Mouse (Mus musculus) ovary, postnatal 14 days (tissue): Measurements from ENCODE around the gene Dop1b.
"Not testable (repeated sequence)": the region's sequence is repeated elsewhere in the genome, so short reads cannot be mapped to it uniquely, and the experiment has no call there.

Experiments
- DNase-seq: peaks from one replicate; pipeline ENCODE4 v3.0.0; 2022; ENCODE audit warnings: low spot score

Gene Dop1b

GRCm38 (mm10) chr16:93751816-93752215 lies 40.1 kb downstream of the Dop1b start:
- DNase-seq, result no peak

GRCm38 (mm10) chr16:93756622-93757021 lies 44.9 kb downstream of the Dop1b start:
- no peak for DNase-seq

- DNase-seq, result no peak
Measured at GRCm38 (mm10) chr16:93763378-93763777, 51.7 kb downstream of the Dop1b start.

- DNase-seq, result no peak
Measured at GRCm38 (mm10) chr16:93764597-93764996, 52.9 kb downstream of the Dop1b start.

- no peak for DNase-seq
Measured at GRCm38 (mm10) chr16:93766956-93767355, 55.3 kb downstream of the Dop1b start.

DNA sequence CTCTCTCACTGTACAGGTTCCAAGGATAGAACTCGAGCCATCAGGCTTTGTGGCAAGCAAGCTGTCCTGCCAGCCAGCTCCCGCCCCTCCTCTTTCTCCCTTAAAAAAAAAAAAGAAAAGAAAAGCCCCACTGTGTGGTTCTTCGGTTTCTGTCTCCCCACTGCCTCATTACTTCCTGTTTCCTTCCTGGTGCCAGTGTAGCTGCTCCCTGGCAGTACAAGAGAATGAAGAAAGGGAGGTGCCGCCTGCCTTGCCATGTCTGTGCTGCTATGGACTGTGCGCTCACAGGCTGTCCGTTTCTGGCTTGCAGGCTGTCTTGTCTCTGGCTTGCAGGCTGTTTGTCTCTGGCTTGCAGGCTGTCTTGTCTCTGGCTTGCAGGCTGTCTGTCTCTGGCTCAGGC lies 55.8 kb downstream of the Dop1b start:
- DNase-seq, result no peak

GRCm38 (mm10) chr16:93769621-93770020 lies 57.9 kb downstream of the Dop1b start:
- DNase-seq, result no peak

- no peak for DNase-seq
Measured at GRCm38 (mm10) chr16:93770271-93770926, 58.7 kb downstream of the Dop1b start.

- no peak for DNase-seq
Measured at GRCm38 (mm10) chr16:93774658-93775057, 63.0 kb downstream of the Dop1b start.

DNA sequence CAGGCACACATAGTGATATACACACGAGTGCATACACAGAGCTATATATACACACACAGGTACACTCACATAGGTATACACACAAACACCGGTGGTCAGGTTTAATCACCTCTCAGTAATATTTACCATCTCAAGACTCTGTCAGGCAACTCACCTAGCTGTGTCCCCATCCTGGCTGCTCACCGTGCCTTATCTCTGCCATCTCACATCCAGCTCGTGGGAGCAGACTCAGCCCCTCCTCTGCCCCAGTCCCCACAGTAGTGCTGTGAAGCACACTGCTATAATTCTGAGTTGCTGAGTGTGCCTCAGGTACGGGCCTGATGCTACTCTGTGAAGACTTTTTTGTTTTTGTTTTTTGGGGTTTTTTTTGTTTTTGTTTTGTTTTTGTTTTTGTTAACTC lies 64.8 kb downstream of the Dop1b start:
- DNase-seq, result no peak

DNA sequence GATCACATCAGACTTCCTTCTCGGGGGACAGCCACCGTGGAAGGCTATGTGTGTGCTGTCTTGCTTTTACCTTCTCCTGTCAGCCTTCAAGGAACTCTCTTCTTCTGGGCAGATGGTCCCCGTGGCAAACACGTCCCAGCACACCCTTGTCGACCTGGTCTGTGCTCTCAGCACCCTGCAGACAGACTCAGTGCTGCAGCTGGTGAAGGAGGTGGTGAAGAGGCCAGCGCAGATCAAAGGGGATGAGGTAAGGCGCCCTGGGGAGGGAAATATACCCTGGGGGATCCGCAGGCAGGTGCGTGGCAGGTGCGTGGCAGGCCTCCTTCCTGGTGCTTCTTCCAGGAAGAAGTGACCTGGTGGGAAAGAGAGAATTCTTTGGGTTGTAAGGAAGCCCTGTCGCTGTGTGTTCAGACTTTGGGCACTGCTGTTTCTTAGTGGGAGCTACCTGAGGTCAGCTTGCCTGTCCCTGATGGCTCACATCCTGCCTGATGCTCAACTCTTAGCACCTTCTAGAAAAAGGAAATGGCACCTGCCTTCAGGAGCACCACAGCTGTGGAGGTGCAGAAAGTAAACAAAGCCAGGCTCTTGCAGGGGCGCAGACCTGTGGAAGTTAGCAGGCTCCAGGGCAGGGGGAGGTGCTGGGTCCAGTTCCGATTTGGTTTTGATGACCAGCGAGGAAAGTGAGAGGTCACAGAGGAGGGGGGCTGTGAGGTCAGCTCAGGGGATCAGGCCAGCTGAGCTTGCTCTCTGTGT lies 65.7 kb downstream of the Dop1b start:
- no peak for DNase-seq

DNA sequence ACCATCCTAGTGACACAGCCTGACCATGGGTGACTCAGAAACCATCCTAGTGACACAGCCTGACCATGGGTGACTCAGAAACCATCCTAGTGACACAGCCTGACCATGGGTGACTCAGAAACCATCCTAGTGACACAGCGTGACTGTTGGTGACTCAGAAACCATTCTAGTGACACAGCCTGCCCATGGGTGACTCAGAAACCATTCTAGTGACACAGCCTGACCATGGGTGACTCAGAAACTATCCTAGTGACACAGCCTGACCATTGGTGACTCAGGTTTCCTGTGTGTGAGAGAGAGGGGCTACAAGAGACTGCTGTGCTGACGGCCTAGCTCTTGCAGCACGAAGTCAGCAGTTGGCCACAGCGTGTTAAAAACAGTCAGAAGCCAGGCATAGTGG lies 66.7 kb downstream of the Dop1b start:
- DNase-seq, result not testable (repeated sequence)

GRCm38 (mm10) chr16:93779554-93779953 lies 67.8 kb downstream of the Dop1b start:
- no peak for DNase-seq

DNA sequence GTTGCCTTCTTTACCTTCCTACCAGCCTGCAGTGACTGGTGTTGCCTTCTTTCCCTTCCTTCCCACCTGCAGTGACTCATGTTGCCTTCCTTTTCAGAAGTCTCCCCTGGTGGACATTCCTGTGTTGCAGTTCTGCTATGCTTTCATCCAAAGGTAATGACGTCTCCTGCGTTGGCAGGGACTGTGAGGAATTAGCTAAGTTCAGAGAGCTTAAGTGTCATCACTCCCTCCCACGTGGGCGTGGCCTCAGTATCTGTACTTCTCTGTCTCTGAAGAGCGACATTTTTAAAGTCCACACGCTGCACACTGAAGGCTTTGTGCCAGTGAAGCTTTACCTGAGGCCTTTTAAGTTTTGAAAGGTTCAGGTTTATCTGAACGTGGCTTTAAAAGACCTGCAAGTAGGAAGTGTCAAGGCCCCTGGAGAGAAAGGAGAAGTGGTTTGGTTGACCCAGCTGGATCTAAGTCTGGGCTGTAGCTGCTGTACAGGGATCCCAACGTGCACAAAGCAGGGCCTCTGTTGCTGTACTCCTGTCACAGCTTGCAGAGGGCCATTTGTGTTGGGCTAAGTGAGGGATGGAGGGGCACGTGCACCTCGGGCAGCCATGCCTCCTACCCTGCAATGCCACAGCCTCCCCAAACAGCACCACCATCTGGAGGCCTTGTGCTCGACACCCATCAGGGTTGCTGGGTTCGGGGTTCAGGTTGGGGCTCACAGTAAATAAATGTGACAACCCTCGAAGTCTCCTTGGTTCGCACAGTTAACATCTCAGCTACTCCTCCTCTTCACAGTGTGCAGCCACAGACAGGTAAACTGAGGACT lies 69.2 kb downstream of the Dop1b start:
- DNase-seq, result no peak

DNA sequence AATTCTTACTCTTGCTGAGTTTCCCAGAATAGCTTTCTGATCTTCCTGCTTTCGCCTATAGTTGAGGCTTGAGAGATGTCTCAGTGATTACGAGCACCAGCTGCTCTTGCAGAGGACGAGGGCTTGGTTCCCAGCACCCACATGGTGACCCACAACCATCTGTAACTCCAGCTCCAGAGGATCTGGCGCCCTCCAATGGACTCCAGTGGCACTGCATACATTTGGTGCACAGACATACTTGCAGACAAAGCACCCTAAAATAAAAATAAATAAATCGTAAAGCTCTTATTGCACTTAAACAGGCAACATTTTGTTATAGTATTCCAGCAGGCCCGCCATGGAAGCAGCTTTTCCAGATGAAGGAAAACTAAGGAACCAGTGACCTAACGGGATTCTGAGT lies 72.5 kb downstream of the Dop1b start:
- DNase-seq, result no peak

GRCm38 (mm10) chr16:93785805-93786204 lies 74.1 kb downstream of the Dop1b start:
- peak; percentile 68 for DNase-seq

GRCm38 (mm10) chr16:93788388-93788787 lies 76.7 kb downstream of the Dop1b start:
- DNase-seq, result no peak

- DNase-seq, result no peak
Measured at GRCm38 (mm10) chr16:93788881-93789280, 77.2 kb downstream of the Dop1b start.

DNA sequence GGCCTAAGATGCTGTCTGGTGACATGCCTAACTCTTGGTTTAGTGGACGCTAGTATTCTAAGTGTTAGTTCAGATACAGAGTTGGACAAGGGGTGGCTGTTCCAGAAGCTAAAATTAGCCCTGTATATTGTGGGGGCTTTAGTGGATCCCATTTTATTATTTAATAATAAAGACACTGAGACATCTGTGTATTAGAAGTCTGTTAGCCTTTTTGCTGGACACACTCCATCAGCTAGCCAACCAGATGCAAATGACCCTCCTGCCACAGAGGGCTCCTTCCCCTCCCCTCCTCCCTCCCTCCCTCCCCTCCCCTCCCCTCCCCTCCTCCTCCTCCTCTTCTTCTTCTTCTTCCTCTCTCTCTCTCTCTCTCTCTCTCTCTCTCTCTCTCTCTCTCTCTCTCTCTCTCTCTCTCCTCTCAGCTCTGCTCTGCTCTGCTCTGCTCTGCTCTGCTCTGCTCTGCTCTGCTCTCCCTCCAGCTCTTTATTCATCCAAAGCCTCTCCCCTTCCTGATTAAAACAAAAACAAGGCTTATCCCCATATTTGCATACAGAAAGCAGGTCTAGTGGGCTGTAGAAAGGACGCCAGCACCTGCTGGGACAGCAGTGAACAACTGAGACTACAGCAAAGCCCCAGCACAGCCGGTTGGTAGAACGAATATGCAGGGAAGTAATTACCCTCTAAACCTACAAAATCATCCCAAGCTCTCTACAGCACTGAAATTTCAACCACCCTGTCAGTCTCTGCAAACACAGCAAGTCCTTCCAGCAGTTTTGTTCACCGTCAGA lies 78.5 kb downstream of the Dop1b start:
- no peak for DNase-seq

DNA sequence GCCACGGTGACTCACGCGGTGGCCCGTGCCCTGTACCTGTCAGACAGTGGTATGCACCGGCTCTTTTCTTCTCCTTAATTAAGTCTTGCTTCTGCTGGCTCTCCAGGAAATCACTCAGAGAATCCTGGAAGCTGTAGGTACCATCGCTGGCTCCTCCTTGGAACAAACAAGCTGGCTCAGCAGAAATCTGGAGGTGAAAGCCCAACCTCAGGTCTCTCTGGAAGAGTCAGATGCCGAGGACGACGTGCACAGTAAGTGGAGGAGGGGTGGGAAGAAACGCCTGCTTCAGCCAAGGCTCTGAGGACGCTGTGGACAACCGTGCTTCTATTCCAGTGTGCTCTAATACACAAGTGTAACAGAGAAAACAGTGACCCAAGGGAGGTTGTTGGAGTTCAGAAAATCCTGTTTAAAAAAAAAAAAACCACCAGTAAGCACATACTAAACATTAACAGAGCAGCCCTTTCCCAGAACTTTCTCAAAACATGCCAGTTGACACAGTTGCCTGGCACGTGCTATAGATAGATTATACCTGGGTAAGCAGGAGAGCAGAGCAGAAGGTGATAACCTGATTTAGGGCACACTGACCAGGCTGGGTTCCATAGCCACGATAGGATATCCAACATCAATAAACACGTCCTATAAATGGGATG lies 81.4 kb downstream of the Dop1b start:
- no peak for DNase-seq

GRCm38 (mm10) chr16:93794845-93795244 lies 83.1 kb downstream of the Dop1b start:
- DNase-seq, result no peak

DNA sequence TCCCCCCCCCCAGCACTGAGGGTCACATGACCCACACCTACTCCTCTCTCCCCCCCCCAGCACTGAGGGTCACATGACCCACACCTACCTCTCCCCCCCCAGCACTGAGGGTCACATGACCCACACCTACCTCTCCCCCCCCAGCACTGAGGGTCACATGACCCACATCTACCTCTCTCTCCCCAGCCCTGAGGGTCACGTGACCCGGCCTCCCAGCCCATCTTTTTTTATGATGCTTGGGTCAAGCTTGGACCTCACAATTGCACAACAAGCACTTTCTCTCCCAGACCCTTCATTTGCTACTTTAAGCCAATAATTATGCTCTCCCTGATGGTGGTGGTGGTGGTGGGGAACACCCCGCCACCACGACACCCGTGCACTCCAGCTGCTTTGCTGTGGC lies 83.7 kb downstream of the Dop1b start:
- DNase-seq, result no peak
